Comparison of ENCODE assay signal across 11 mouse cellular contexts in genomic region chr2:172796955-172797354, GRCm38 (mm10).
"Had no signal": no experiment of that assay in that cellular context is flagged by ENCODE, and none has a peak within 500 bp of the region (broad histone marks: within the 10 kb centered on the region; RNA-seq: fewer than 3 reads in every experiment).

No protein-coding gene starts in this region.

- H3K27ac ChIP-seq: kidney, embryonic 15.5 days; limb, embryonic 10.5 days; liver, embryonic 12.5 days; lung, embryonic 15.5 days; neural tube, embryonic 13.5 days had no signal

- H3K4me3 ChIP-seq: kidney, embryonic 15.5 days; limb, embryonic 10.5 days; liver, embryonic 12.5 days; lung, embryonic 15.5 days; neural tube, embryonic 13.5 days had no signal

- DNase-seq: kidney, adult 2 months; kidney, postnatal 14 days; right cerebral cortex, adult 18-20 months; right cerebral cortex, postnatal 25 days; thymus, postnatal 4 days had no signal

- ATAC-seq: liver, embryonic 12.5 days; midbrain, embryonic 16.5 days had no signal

- H3K9ac ChIP-seq: kidney, embryonic 15.5 days; liver, embryonic 12.5 days; lung, embryonic 15.5 days; neural tube, embryonic 13.5 days had no signal

- H3K4me2 ChIP-seq: kidney, embryonic 15.5 days; liver, embryonic 12.5 days; lung, embryonic 15.5 days; neural tube, embryonic 13.5 days had no signal

- H3K36me3 ChIP-seq: kidney, embryonic 15.5 days; limb, embryonic 10.5 days; liver, embryonic 12.5 days; lung, embryonic 15.5 days; neural tube, embryonic 13.5 days had no signal

- H3K4me1 ChIP-seq: liver, embryonic 12.5 days; lung, embryonic 15.5 days had no signal

- H3K27me3 ChIP-seq: lung, embryonic 15.5 days had no signal

- H3K9me3 ChIP-seq: kidney, embryonic 15.5 days; liver, embryonic 12.5 days; lung, embryonic 15.5 days; neural tube, embryonic 13.5 days had no signal
